Mouse (Mus musculus) embryonic facial prominence, embryonic 11.5 days (tissue): ENCODE measurements around the gene Lck. TPM values are rescaled to one million over a fixed set of nuclear protein-coding genes. Genes with fewer than 3 reads are reported as not detected.

ENCODE experiments used
- ATAC-seq: fragments of 200-750 bp; cut with Nextera tagmentation; replicated peaks from 2 replicates; pipeline ENCODE4 v1.8.0; 2017; ENCODE audit warnings: low read depth; ENCODE audit not compliant: insufficient number of reproducible peaks, low FRiP score, low TSS enrichment
- DNase-seq: peaks from one replicate; pipeline ENCODE4 v3.0.0-alpha.2; 2015; ENCODE audit warnings: low spot score
- H3K27ac ChIP-seq: fragments of 300-500 bp; sonication (generic); replicated peaks from 2 replicates; pipeline ENCODE4 v1.5.1; 2014; ENCODE audit warnings: mild to moderate bottlenecking, low read depth, low read length, control low read depth
- H3K27me3 ChIP-seq: fragments of 300-500 bp; sonication (generic); 2 replicates; pipeline ENCODE4 v1.6.1; 2014; ENCODE audit warnings: mild to moderate bottlenecking, low read length, moderate library complexity, mixed read lengths; ENCODE audit not compliant: control insufficient read depth, insufficient read depth
- H3K36me3 ChIP-seq: fragments of 300-500 bp; sonication (generic); replicated peaks from 2 replicates; pipeline ENCODE4 v1.6.1; 2014; ENCODE audit warnings: low read depth, mild to moderate bottlenecking, low read length, moderate library complexity, mixed read lengths; ENCODE audit not compliant: control insufficient read depth, insufficient read depth
- H3K4me1 ChIP-seq: fragments of 300-500 bp; sonication (generic); 2 replicates; pipeline ENCODE4 v1.6.1; 2014; ENCODE audit warnings: low read length, mixed read lengths; ENCODE audit not compliant: control insufficient read depth, insufficient read depth
- H3K4me2 ChIP-seq: fragments of 300-500 bp; sonication (generic); 2 replicates; pipeline ENCODE4 v1.6.1; 2014; ENCODE audit warnings: low read depth, mild to moderate bottlenecking, control low read depth, low read length, moderate library complexity
- H3K4me3 ChIP-seq: fragments of 300-500 bp; sonication (generic); 2 replicates; pipeline ENCODE4 v1.5.1; 2014; ENCODE audit warnings: low read depth, low read length, control low read depth
- H3K9ac ChIP-seq: fragments of 300-500 bp; sonication (generic); replicated peaks from 2 replicates; pipeline ENCODE4 v1.6.1; 2014; ENCODE audit warnings: mild to moderate bottlenecking, control low read depth, low read length
- H3K9me3 ChIP-seq: fragments of 300-500 bp; sonication (generic); replicated peaks from 2 replicates; pipeline ENCODE4 v1.6.1; 2016; ENCODE audit warnings: mild to moderate bottlenecking, low read length, inconsistent platforms, mixed read lengths; ENCODE audit not compliant: control insufficient read depth
- WGBS: fragments of 180-500 bp; shearing (Covaris S2); extraction: QIAGEN DNeasy Blood & Tissue Kit; methylation state at CpG from one replicate; pipeline ENCODE4 v1.1.7; 2014; 5-methylcytosine and 5-hydroxymethylcytosine counted together
- polyA plus RNA-seq: library from polyadenylated mRNA; unstranded; fragments of >200 nt; fragmentation: Nextera tagmentation; extraction: Ambion mirVana; gene quantifications from 2 replicates; pipeline ENCODE4 v1.2.1, GENCODE M21; 2014

The Lck gene
- polyA plus RNA-seq, 1 experiment from 2014 or later, result 11.3 TPM

GRCm38 (mm10) chr4:129600233-129601158, 27.1 kb upstream of the Lck start, which contains the start of the genes Eif3i and Tmem234:
Gene Eif3i, minus strand, starts transcription at chr4:129600648.
Gene Tmem234, plus strand, starts transcription at chr4:129600668.
- Histone ChIP-seq H3K9ac (peak within 1 kb of the TSS; percentile 94), H3K4me1 (no peaks in the 10 kb centered on the region), H3K4me3 (peak within 1 kb of the TSS; percentile 99), H3K27me3 (no peaks in the 10 kb centered on the region), H3K36me3 (no peaks in the 10 kb centered on the region; the same call in 1 of the 2 replicates), H3K4me2 (peak within 1 kb of the TSS; percentile 60), H3K27ac (no peak within 1 kb of the TSS; the same call in 1 of the 2 replicates), H3K9me3 (no peaks in the 10 kb centered on the region)
- under 1% methylated on average over 70 of the region's 74 CpGs for WGBS
- ATAC-seq (peak; percentile 84), DNase-seq (peak; percentile 91)

- Histone ChIP-seq H3K36me3 (peaks cover 11% of the 10 kb centered on the region), H3K9ac (no peak overlapping the region), H3K9me3 (no peaks in the 10 kb centered on the region), H3K27ac (no peak overlapping the region), H3K27me3 (no peaks in the 10 kb centered on the region), H3K4me2 (no peak overlapping the region), H3K4me3 (no peak overlapping the region), H3K4me1 (no peaks in the 10 kb centered on the region)
- 79% methylated on average over 4 of the region's 4 CpGs for WGBS
- ATAC-seq (no peak), DNase-seq (no peak)
Observed at GRCm38 (mm10) chr4:129588865-129589264, 15.4 kb upstream of the Lck start.

- WGBS, result 48% methylated on average over 1 of the region's 1 CpGs
- H3K36me3 ChIP-seq, result peaks cover 4% of the 10 kb centered on the region
- no peak overlapping the region for H3K4me2 ChIP-seq
- ATAC-seq (no peak), DNase-seq (no peak)
- no peak overlapping the region for H3K27ac ChIP-seq
- no peak overlapping the region for H3K9ac ChIP-seq
- no peaks in the 10 kb centered on the region for H3K4me1 ChIP-seq
- H3K27me3 ChIP-seq, result no peaks in the 10 kb centered on the region
- H3K4me3 ChIP-seq, result no peak overlapping the region
- H3K9me3 ChIP-seq, result no peaks in the 10 kb centered on the region
Observed at GRCm38 (mm10) chr4:129586943-129587342, 13.5 kb upstream of the Lck start.

- H3K4me2 ChIP-seq, result peak overlapping the region; percentile 77; the same call in 1 of the 2 replicates
- no peak overlapping the region for H3K27ac ChIP-seq
- ATAC-seq (0 out of 2 replicates have a peak, but pooled peaks have one; percentile 30), DNase-seq (no peak)
- 67% methylated on average over 9 of the region's 9 CpGs for WGBS
- no peaks in the 10 kb centered on the region for H3K27me3 ChIP-seq
- no peaks in the 10 kb centered on the region for H3K4me1 ChIP-seq
- H3K9ac ChIP-seq, result no peak overlapping the region
- no peak overlapping the region for H3K4me3 ChIP-seq
- no peaks in the 10 kb centered on the region for H3K9me3 ChIP-seq
- no peaks in the 10 kb centered on the region for H3K36me3 ChIP-seq
Observed at GRCm38 (mm10) chr4:129585773-129586172, 12.3 kb upstream of the Lck start.

- Histone ChIP-seq H3K4me2 (peak overlapping the region; percentile 77), H3K9me3 (no peaks in the 10 kb centered on the region), H3K4me1 (no peaks in the 10 kb centered on the region), H3K4me3 (peak overlapping the region; percentile 41), H3K27ac (no peak overlapping the region), H3K27me3 (no peaks in the 10 kb centered on the region), H3K36me3 (no peaks in the 10 kb centered on the region), H3K9ac (peak overlapping the region; percentile 62)
- 2% methylated on average over 36 of the region's 36 CpGs for WGBS
- peak; percentile 63; the same call in 1 of the 2 replicates for ATAC-seq
- DNase-seq, result peak; percentile 85
Observed at GRCm38 (mm10) chr4:129584884-129585608, 11.6 kb upstream of the Lck start.

- Histone ChIP-seq H3K27me3 (no peaks in the 10 kb centered on the region), H3K9me3 (no peaks in the 10 kb centered on the region), H3K27ac (no peak overlapping the region), H3K36me3 (no peaks in the 10 kb centered on the region), H3K4me3 (no peak overlapping the region; the same call in 1 of the 2 replicates), H3K4me1 (no peaks in the 10 kb centered on the region), H3K4me2 (no peak overlapping the region), H3K9ac (no peak overlapping the region; the same call in 1 of the 2 replicates)
- 50% methylated on average over 1 of the region's 1 CpGs for WGBS
- ATAC-seq, result no peak
- DNase-seq, result no peak
Observed at GRCm38 (mm10) chr4:129584370-129584769, 10.9 kb upstream of the Lck start.

- 94% methylated on average over 1 of the region's 1 CpGs for WGBS
- Histone ChIP-seq H3K9me3 (no peaks in the 10 kb centered on the region), H3K4me1 (no peaks in the 10 kb centered on the region), H3K4me3 (no peak overlapping the region), H3K27me3 (no peaks in the 10 kb centered on the region), H3K36me3 (no peaks in the 10 kb centered on the region), H3K27ac (no peak overlapping the region), H3K9ac (no peak overlapping the region), H3K4me2 (no peak overlapping the region)
- ATAC-seq (no peak), DNase-seq (no peak)
Observed at GRCm38 (mm10) chr4:129582251-129582650, 8.8 kb upstream of the Lck start.
